Mouse (Mus musculus): ENCODE measurements around the gene Mrrf. TPM values are rescaled to one million over a fixed set of nuclear protein-coding genes. Genes with fewer than 3 reads are reported as not detected.

Mrrf gene
- total RNA-seq (2021): 10 to 100 TPM; 14.7 to 14.9 TPM

- peak; percentile 92 to 97 for DNase-seq
Observed at GRCm38 (mm10) chr2:36136300-36136941, at the start of gene Mrrf, which contains the start of gene Rbm18. TSS of gene Mrrf (plus strand) at chr2:36136389. TSS of gene Rbm18 (minus strand) at chr2:36136773.

GRCm38 (mm10) chr2:36089190-36089589, 47.0 kb upstream of the Mrrf start:
- no peak for DNase-seq

- no peak for DNase-seq
Observed at GRCm38 (mm10) chr2:36090853-36091741, 45.1 kb upstream of the Mrrf start.

GRCm38 (mm10) chr2:36092748-36093147, 43.4 kb upstream of the Mrrf start:
- no peak for DNase-seq

- DNase-seq: no peak
Observed at GRCm38 (mm10) chr2:36093301-36093700, 42.9 kb upstream of the Mrrf start.

GRCm38 (mm10) chr2:36093914-36094475, 42.2 kb upstream of the Mrrf start:
- DNase-seq: no peak

GRCm38 (mm10) chr2:36097129-36097815, 38.9 kb upstream of the Mrrf start:
- DNase-seq: no peak

GRCm38 (mm10) chr2:36098021-36098420, 38.2 kb upstream of the Mrrf start:
- no peak for DNase-seq

GRCm38 (mm10) chr2:36099739-36100138, 36.5 kb upstream of the Mrrf start:
- DNase-seq: no peak

GRCm38 (mm10) chr2:36101866-36102558, 34.2 kb upstream of the Mrrf start:
- no peak for DNase-seq

GRCm38 (mm10) chr2:36102559-36102946, 33.6 kb upstream of the Mrrf start:
- DNase-seq: no peak

- no peak for DNase-seq
Observed at GRCm38 (mm10) chr2:36103069-36103554, 33.1 kb upstream of the Mrrf start.

- no peak for DNase-seq
Observed at GRCm38 (mm10) chr2:36103555-36104367, 32.4 kb upstream of the Mrrf start.

GRCm38 (mm10) chr2:36104436-36104955, 31.7 kb upstream of the Mrrf start:
- no peak for DNase-seq

- DNase-seq: no peak
Observed at GRCm38 (mm10) chr2:36104956-36105741, 31.0 kb upstream of the Mrrf start, which contains the start of gene Lhx6. TSS of gene Lhx6 (minus strand) at chr2:36105408.

GRCm38 (mm10) chr2:36108615-36109014, 27.6 kb upstream of the Mrrf start:
- no peak for DNase-seq

GRCm38 (mm10) chr2:36112632-36113031, 23.6 kb upstream of the Mrrf start:
- DNase-seq: no peak

- no peak for DNase-seq
Observed at GRCm38 (mm10) chr2:36126795-36127429, 9.3 kb upstream of the Mrrf start.

GRCm38 (mm10) chr2:36127973-36128372, 8.2 kb upstream of the Mrrf start:
- no peak for DNase-seq

Measured in layer of hippocampus, postnatal 36 days (tissue).